Mouse (Mus musculus) lung, embryonic 16.5 days (tissue): ENCODE results near the gene Vps4b. TPM values are rescaled to one million over a fixed set of nuclear protein-coding genes. Genes with fewer than 3 reads are reported as not detected.

ENCODE experiments used
- ATAC-seq: fragments of 200-750 bp; cut with Nextera tagmentation; 2 replicates; pipeline ENCODE4 v1.8.0; 2017; ENCODE audit warnings: low read depth, mild to moderate bottlenecking, moderate library complexity
- H3K27ac ChIP-seq: fragments of 300-500 bp; sonication (generic); 2 replicates; pipeline ENCODE4 v1.5.1; 2014; ENCODE audit warnings: mild to moderate bottlenecking, control low read depth, low read length
- H3K27me3 ChIP-seq: fragments of 300-500 bp; sonication (generic); 2 replicates; pipeline ENCODE4 v1.6.1; 2014; ENCODE audit warnings: low read depth, low read length, mixed read lengths; ENCODE audit not compliant: control insufficient read depth, insufficient read depth
- H3K36me3 ChIP-seq: fragments of 300-500 bp; sonication (generic); 2 replicates; pipeline ENCODE4 v1.6.1; 2014; ENCODE audit warnings: low read length; ENCODE audit not compliant: control insufficient read depth, insufficient read depth
- H3K4me1 ChIP-seq: fragments of 300-500 bp; sonication (generic); replicated peaks from 2 replicates; pipeline ENCODE4 v1.6.1; 2014; ENCODE audit warnings: low read length, mixed read lengths; ENCODE audit not compliant: control insufficient read depth, insufficient read depth
- H3K4me2 ChIP-seq: fragments of 300-500 bp; sonication (generic); 2 replicates; pipeline ENCODE4 v1.6.1; 2014; ENCODE audit warnings: low read depth, low read length, control low read depth
- H3K4me3 ChIP-seq: fragments of 300-500 bp; sonication (generic); 2 replicates; pipeline ENCODE4 v1.5.1; 2014; ENCODE audit warnings: mild to moderate bottlenecking, low read length, control low read depth
- H3K9ac ChIP-seq: fragments of 300-500 bp; sonication (generic); 2 replicates; pipeline ENCODE4 v1.6.1; 2014; ENCODE audit warnings: low read length, control low read depth
- H3K9me3 ChIP-seq: fragments of 300-500 bp; sonication (generic); 2 replicates; pipeline ENCODE4 v1.6.1; 2016; ENCODE audit warnings: low read length; ENCODE audit not compliant: control insufficient read depth
- WGBS: fragments of 180-500 bp; shearing (Covaris S2); extraction: QIAGEN DNeasy Blood & Tissue Kit; methylation state at CpG from one replicate; pipeline ENCODE4 v1.1.7; 2014; 5-methylcytosine and 5-hydroxymethylcytosine counted together
- polyA plus RNA-seq: library from polyadenylated mRNA; unstranded; fragments of >200 nt; fragmentation: Nextera tagmentation; extraction: Ambion mirVana; gene quantifications from 2 replicates; pipeline ENCODE4 v1.2.1, GENCODE M21; 2015

Gene Vps4b
- polyA plus RNA-seq = 68.0 and 75.2 TPM in 2 replicates

- Histone ChIP-seq H3K4me1 (peaks cover 12% of the 10 kb centered on the region), H3K9ac (peak within 1 kb of the TSS; percentile 93), H3K9me3 (no peaks in the 10 kb centered on the region), H3K27ac (peak within 1 kb of the TSS; percentile 92), H3K27me3 (no peaks in the 10 kb centered on the region), H3K36me3 (no peaks in the 10 kb centered on the region), H3K4me3 (peak within 1 kb of the TSS; percentile 82), H3K4me2 (peak within 1 kb of the TSS; percentile 89)
- ATAC-seq = peak; percentile 99
- WGBS = under 1% methylated on average over 23 of the region's 23 CpGs
Measured at GRCm38 (mm10) chr1:106796542-106796924, at the start of gene Vps4b. Vps4b (minus strand) TSS chr1:106796728.

- Histone ChIP-seq H3K4me1 (no peaks in the 10 kb centered on the region), H3K4me2 (no peak overlapping the region), H3K27ac (no peak overlapping the region), H3K4me3 (no peak overlapping the region), H3K36me3 (no peaks in the 10 kb centered on the region), H3K9me3 (no peaks in the 10 kb centered on the region), H3K27me3 (no peaks in the 10 kb centered on the region), H3K9ac (no peak overlapping the region)
- no peak for ATAC-seq
- 62% methylated on average over 4 of the region's 4 CpGs for WGBS
Measured at GRCm38 (mm10) chr1:106828784-106829183, 32.3 kb upstream of the Vps4b start.

- WGBS = 61% methylated on average over 3 of the region's 3 CpGs
- Histone ChIP-seq H3K36me3 (no peaks in the 10 kb centered on the region), H3K9ac (no peak overlapping the region), H3K9me3 (no peaks in the 10 kb centered on the region), H3K27ac (no peak overlapping the region), H3K4me3 (no peak overlapping the region), H3K4me2 (no peak overlapping the region), H3K4me1 (no peaks in the 10 kb centered on the region), H3K27me3 (no peaks in the 10 kb centered on the region)
- ATAC-seq = no peak
Measured at GRCm38 (mm10) chr1:106822297-106822696, 25.8 kb upstream of the Vps4b start.

GRCm38 (mm10) chr1:106818323-106818722 lies 21.8 kb upstream of the Vps4b start:
- H3K9me3 ChIP-seq = no peaks in the 10 kb centered on the region
- no peak overlapping the region for H3K4me3 ChIP-seq
- no peak overlapping the region for H3K4me2 ChIP-seq
- no peak overlapping the region for H3K27ac ChIP-seq
- no peak overlapping the region for H3K9ac ChIP-seq
- no peak for ATAC-seq
- no peaks in the 10 kb centered on the region for H3K36me3 ChIP-seq
- H3K4me1 ChIP-seq = no peaks in the 10 kb centered on the region
- 13% methylated on average over 4 of the region's 4 CpGs for WGBS
- no peaks in the 10 kb centered on the region for H3K27me3 ChIP-seq

- Histone ChIP-seq H3K9me3 (no peaks in the 10 kb centered on the region), H3K4me2 (no peak overlapping the region), H3K36me3 (no peaks in the 10 kb centered on the region), H3K4me3 (no peak overlapping the region), H3K4me1 (no peaks in the 10 kb centered on the region), H3K27me3 (no peaks in the 10 kb centered on the region), H3K9ac (no peak overlapping the region), H3K27ac (no peak overlapping the region)
- WGBS = 72% methylated on average over 11 of the region's 11 CpGs
- no peak for ATAC-seq
Measured at GRCm38 (mm10) chr1:106816766-106817165, 20.2 kb upstream of the Vps4b start.

- ATAC-seq = no peak
- H3K36me3 ChIP-seq = no peaks in the 10 kb centered on the region
- no peak overlapping the region for H3K27ac ChIP-seq
- no peaks in the 10 kb centered on the region for H3K27me3 ChIP-seq
- H3K9me3 ChIP-seq = no peaks in the 10 kb centered on the region
- WGBS = 76% methylated on average over 6 of the region's 6 CpGs
- H3K4me1 ChIP-seq = no peaks in the 10 kb centered on the region
- no peak overlapping the region for H3K4me2 ChIP-seq
- no peak overlapping the region for H3K9ac ChIP-seq
- H3K4me3 ChIP-seq = no peak overlapping the region
Measured at GRCm38 (mm10) chr1:106815265-106815664, 18.7 kb upstream of the Vps4b start.

GRCm38 (mm10) chr1:106814864-106815263 lies 18.3 kb upstream of the Vps4b start:
- H3K4me1 ChIP-seq = no peaks in the 10 kb centered on the region
- 57% methylated on average over 5 of the region's 5 CpGs for WGBS
- H3K27ac ChIP-seq = no peak overlapping the region
- no peaks in the 10 kb centered on the region for H3K36me3 ChIP-seq
- H3K27me3 ChIP-seq = no peaks in the 10 kb centered on the region
- no peaks in the 10 kb centered on the region for H3K9me3 ChIP-seq
- H3K9ac ChIP-seq = no peak overlapping the region
- no peak overlapping the region for H3K4me3 ChIP-seq
- ATAC-seq = no peak
- no peak overlapping the region for H3K4me2 ChIP-seq

GRCm38 (mm10) chr1:106799931-106800330 lies 3.4 kb upstream of the Vps4b start:
- no peak overlapping the region for H3K9ac ChIP-seq
- H3K36me3 ChIP-seq = no peaks in the 10 kb centered on the region
- no peak for ATAC-seq
- H3K27ac ChIP-seq = no peak overlapping the region
- 81% methylated on average over 3 of the region's 3 CpGs for WGBS
- H3K27me3 ChIP-seq = no peaks in the 10 kb centered on the region
- H3K4me2 ChIP-seq = no peak overlapping the region
- H3K4me3 ChIP-seq = no peak overlapping the region
- H3K4me1 ChIP-seq = peaks cover 7% of the 10 kb centered on the region
- no peaks in the 10 kb centered on the region for H3K9me3 ChIP-seq

- H3K4me1 ChIP-seq = peaks cover 11% of the 10 kb centered on the region
- 48% methylated on average over 1 of the region's 1 CpGs for WGBS
Measured at GRCm38 (mm10) chr1:106799406-106799805, 2.9 kb upstream of the Vps4b start.

More at GRCm38 (mm10) chr1:106799406-106799805, 2.9 kb upstream of the Vps4b start:
- Histone ChIP-seq H3K9ac (no peak overlapping the region), H3K9me3 (no peaks in the 10 kb centered on the region), H3K36me3 (no peaks in the 10 kb centered on the region), H3K27ac (no peak overlapping the region), H3K27me3 (no peaks in the 10 kb centered on the region), H3K4me3 (no peak overlapping the region), H3K4me2 (no peak overlapping the region)
- ATAC-seq = no peak
